Mouse (Mus musculus): ENCODE results near the gene Apobec4. TPM values are rescaled to one million over a fixed set of nuclear protein-coding genes. Genes with fewer than 3 reads are reported as not detected.

Apobec4 gene
- polyA plus RNA-seq, 1 experiment from 2014 or later, result not detected

DNA sequence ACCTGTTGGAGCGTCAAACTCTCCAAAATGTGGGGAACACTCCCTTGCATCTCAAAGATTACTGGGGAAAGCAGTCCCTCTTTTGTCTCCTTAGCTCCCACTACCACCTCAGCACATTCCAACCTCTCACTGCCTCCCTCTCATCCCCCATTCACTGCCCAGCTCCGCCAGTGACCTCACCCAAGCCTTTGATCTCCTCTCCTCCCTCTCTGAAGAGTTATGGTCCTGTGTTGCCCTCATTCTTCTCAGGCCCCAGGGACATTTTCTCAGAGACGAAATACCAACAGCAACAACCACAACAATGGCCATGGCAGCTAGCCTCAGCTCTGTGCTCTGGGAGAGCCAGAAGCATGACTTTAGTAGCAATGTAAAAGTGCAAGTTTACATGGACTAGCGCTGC, 40.9 kb downstream of the Apobec4 start:
- peak overlapping the region; percentile 77 for H3K27ac ChIP-seq (replicated peaks)
- H3K36me3 ChIP-seq, result no peaks in the 10 kb centered on the region
- ATAC-seq (ENCODE audit: extremely low read depth, insufficient number of reproducible peaks, low FRiP score, low TSS enrichment), result no peak
- peak overlapping the region; percentile 39 for H3K4me2 ChIP-seq
- no peaks in the 10 kb centered on the region for H3K9me3 ChIP-seq
- 21% methylated on average over 4 of the region's 4 CpGs for WGBS
- H3K9ac ChIP-seq, result no peak overlapping the region
- peaks cover 37% of the 10 kb centered on the region for H3K4me1 ChIP-seq
- H3K4me3 ChIP-seq, result no peak overlapping the region
- H3K27me3 ChIP-seq (replicated peaks), result no peaks in the 10 kb centered on the region

DNA sequence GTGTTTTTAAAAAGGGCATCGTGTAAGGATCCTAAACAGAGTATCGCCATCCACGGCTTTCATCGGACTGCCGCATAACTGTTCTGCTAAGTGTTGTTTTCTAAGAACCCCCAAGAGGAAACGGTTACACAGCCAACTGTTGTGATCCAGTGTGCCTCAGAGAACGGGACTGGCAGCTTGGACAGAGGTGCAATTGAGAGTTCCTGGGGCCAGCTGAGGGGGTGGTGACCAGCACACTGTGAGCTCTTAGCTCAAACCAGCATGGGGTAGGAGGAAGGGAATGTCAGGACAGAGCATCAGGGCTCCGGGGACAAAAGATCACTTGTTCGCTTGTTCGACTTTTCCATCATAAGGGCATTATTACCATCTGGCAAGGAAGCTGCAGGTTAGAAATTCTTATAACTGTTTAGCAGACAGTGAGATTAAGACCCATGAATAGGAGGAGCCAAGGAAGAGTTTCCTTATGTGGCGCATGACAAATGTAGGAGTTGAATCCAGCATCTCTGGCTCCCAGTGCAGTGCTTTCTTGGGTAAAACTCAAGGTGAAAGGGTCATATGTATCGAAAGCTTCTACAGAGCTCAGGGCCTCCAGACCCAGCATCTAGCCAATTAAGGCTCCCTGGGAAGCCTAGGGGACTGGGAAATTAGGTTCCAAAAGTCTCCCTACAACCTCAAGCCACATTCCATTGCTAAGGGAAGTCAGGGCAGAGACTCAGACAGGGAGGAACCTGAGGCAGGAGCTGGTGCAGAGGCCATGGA, 42.6 kb downstream of the Apobec4 start:
- peaks cover 41% of the 10 kb centered on the region for H3K4me1 ChIP-seq
- ATAC-seq (ENCODE audit: extremely low read depth, insufficient number of reproducible peaks, low FRiP score, low TSS enrichment), result no peak
- H3K4me3 ChIP-seq, result no peak overlapping the region
- no peaks in the 10 kb centered on the region for H3K9me3 ChIP-seq
- no peaks in the 10 kb centered on the region for H3K27me3 ChIP-seq (replicated peaks)
- 58% methylated on average over 12 of the region's 12 CpGs for WGBS
- no peak overlapping the region for H3K9ac ChIP-seq
- no peaks in the 10 kb centered on the region for H3K36me3 ChIP-seq
- peak overlapping the region; percentile 32; the same call in 1 of the 2 replicates for H3K27ac ChIP-seq (replicated peaks)
- no peak overlapping the region for H3K4me2 ChIP-seq

GRCm38 (mm10) chr1:152793495-152794130, 43.3 kb downstream of the Apobec4 start:
- Histone ChIP-seq H3K9me3 (no peaks in the 10 kb centered on the region), H3K4me3 (no peak overlapping the region), H3K27ac (replicated peaks) (0 out of 2 replicates have a peak overlapping the region, but pooled peaks have one; percentile 32), H3K36me3 (no peaks in the 10 kb centered on the region), H3K4me2 (no peak overlapping the region), H3K9ac (no peak overlapping the region), H3K27me3 (replicated peaks) (no peaks in the 10 kb centered on the region), H3K4me1 (peaks cover 41% of the 10 kb centered on the region)
- no peak for ATAC-seq (ENCODE audit: extremely low read depth, insufficient number of reproducible peaks, low FRiP score, low TSS enrichment)
- 66% methylated on average over 6 of the region's 6 CpGs for WGBS

DNA sequence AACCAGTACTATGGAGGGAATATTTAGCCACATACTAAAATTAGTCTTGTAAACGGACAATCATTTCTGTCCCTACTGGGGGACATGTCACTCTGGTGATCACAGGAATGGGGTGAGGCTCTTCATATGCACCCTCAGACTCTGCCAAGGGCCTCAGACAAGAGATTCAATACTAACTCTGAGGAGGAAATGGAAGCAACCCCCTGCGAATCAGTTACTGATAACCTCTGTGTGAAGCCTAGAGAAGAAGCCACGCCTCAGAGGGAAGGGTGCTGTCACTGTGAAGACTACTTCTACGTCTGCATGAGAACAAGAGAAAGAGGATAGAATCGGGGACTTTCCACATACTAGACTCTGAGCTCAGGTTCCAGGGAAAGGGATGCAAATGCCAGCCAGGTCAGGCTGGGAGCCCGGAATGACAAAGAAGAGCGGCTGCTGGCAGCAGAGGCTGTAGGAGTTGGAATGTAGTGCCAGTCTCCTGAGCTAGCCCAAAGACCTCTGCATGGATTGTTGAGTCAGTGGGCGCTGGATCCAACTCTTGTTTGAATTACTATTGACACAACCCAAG, 45.4 kb downstream of the Apobec4 start:
- no peaks in the 10 kb centered on the region for H3K36me3 ChIP-seq
- H3K27ac ChIP-seq (replicated peaks), result no peak overlapping the region
- no peak overlapping the region for H3K4me2 ChIP-seq
- no peaks in the 10 kb centered on the region for H3K27me3 ChIP-seq (replicated peaks)
- H3K4me3 ChIP-seq, result no peak overlapping the region
- 51% methylated on average over 8 of the region's 8 CpGs for WGBS
- peaks cover 45% of the 10 kb centered on the region for H3K4me1 ChIP-seq
- no peaks in the 10 kb centered on the region for H3K9me3 ChIP-seq
- H3K9ac ChIP-seq, result no peak overlapping the region
- ATAC-seq (ENCODE audit: extremely low read depth, insufficient number of reproducible peaks, low FRiP score, low TSS enrichment), result no peak

GRCm38 (mm10) chr1:152796683-152797263, 46.4 kb downstream of the Apobec4 start:
- Histone ChIP-seq H3K27ac (replicated peaks) (no peak overlapping the region), H3K9me3 (no peaks in the 10 kb centered on the region), H3K27me3 (replicated peaks) (no peaks in the 10 kb centered on the region), H3K4me1 (peaks cover 36% of the 10 kb centered on the region), H3K4me2 (no peak overlapping the region), H3K36me3 (no peaks in the 10 kb centered on the region), H3K4me3 (no peak overlapping the region), H3K9ac (no peak overlapping the region)
- 74% methylated on average over 8 of the region's 8 CpGs for WGBS
- no peak for ATAC-seq (ENCODE audit: extremely low read depth, insufficient number of reproducible peaks, low FRiP score, low TSS enrichment)

DNA sequence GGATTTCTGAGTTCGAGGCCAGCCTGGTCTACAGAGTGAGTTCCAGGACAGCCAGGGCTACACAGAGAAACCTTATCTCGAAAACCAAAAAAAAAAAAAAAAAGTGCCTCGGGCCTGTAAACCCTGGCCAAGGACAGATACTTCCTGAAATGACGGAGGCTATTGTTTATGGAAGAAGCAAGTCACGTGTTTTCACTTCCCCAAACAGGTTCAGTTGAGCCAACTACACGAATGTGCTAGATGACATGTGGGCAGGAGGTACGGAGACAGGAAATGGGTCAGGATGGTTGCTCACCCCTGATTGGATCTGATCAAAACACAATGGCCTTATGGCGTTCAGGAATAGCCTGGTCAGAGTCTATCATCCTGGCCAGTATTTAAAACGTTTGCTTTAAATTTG, 47.8 kb downstream of the Apobec4 start:
- ATAC-seq (ENCODE audit: extremely low read depth, insufficient number of reproducible peaks, low FRiP score, low TSS enrichment), result no peak
- no peaks in the 10 kb centered on the region for H3K36me3 ChIP-seq
- peak overlapping the region; percentile 29; the same call in 1 of the 2 replicates for H3K27ac ChIP-seq (replicated peaks)
- WGBS, result 63% methylated on average over 9 of the region's 9 CpGs
- H3K9me3 ChIP-seq, result no peaks in the 10 kb centered on the region
- no peak overlapping the region for H3K4me3 ChIP-seq
- H3K9ac ChIP-seq, result no peak overlapping the region
- H3K4me2 ChIP-seq, result no peak overlapping the region
- H3K4me1 ChIP-seq, result peaks cover 28% of the 10 kb centered on the region
- no peaks in the 10 kb centered on the region for H3K27me3 ChIP-seq (replicated peaks)

DNA sequence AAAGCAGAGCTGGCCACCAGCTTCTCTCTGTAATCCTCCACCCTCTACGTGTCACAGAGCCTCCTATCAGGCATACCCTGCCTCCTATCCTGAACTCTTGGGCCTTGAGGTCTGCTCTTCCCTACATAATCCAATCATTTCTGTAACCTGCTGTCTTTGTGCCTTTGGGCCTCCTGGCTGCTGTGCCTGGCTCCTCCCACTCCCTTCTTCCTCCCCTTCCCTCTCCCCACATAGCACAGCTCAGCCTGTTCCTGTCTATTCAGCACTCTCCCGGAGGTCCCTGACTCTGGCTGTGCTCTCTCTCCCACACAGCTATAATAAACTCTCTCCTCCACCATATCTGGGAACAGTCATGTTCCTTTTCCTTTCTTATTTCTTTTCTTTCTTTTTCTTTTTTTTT, 49.5 kb downstream of the Apobec4 start, which contains the start of gene Ncf2:
Gene Ncf2, plus strand, starts transcription at position 298 of the 400 bp plus-strand sequence.
- H3K36me3 ChIP-seq, result no peaks in the 10 kb centered on the region
- H3K27ac ChIP-seq (replicated peaks), result peak within 1 kb of the TSS; percentile 73
- WGBS, result 9% methylated on average over 2 of the region's 2 CpGs
- H3K4me2 ChIP-seq, result peak within 1 kb of the TSS; percentile 21
- ATAC-seq (ENCODE audit: extremely low read depth, insufficient number of reproducible peaks, low FRiP score, low TSS enrichment), result no peak
- H3K9ac ChIP-seq, result 0 out of 2 replicates have a peak within 1 kb of the TSS, but pooled peaks have one; percentile 33
- H3K4me3 ChIP-seq, result no peak within 1 kb of the TSS
- H3K27me3 ChIP-seq (replicated peaks), result no peaks in the 10 kb centered on the region
- H3K9me3 ChIP-seq, result no peaks in the 10 kb centered on the region
- H3K4me1 ChIP-seq, result peaks cover 21% of the 10 kb centered on the region

- Histone ChIP-seq H3K9me3 (no peaks in the 10 kb centered on the region), H3K27me3 (replicated peaks) (no peaks in the 10 kb centered on the region), H3K9ac (no peak overlapping the region), H3K27ac (replicated peaks) (peak overlapping the region; percentile 73), H3K4me3 (no peak overlapping the region), H3K4me2 (no peak overlapping the region), H3K36me3 (no peaks in the 10 kb centered on the region), H3K4me1 (peaks cover 19% of the 10 kb centered on the region)
- WGBS, result 70% methylated on average over 13 of the region's 13 CpGs
- ATAC-seq (ENCODE audit: extremely low read depth, insufficient number of reproducible peaks, low FRiP score, low TSS enrichment), result no peak
These were observed 50.4 kb downstream of the Apobec4 start for GRCm38 (mm10) chr1:152800633-152801176.

GRCm38 (mm10) chr1:152804907-152805306, 54.6 kb downstream of the Apobec4 start:
- 71% methylated on average over 6 of the region's 6 CpGs for WGBS
- Histone ChIP-seq H3K36me3 (no peaks in the 10 kb centered on the region), H3K4me2 (no peak overlapping the region), H3K9me3 (no peaks in the 10 kb centered on the region), H3K27ac (replicated peaks) (no peak overlapping the region), H3K9ac (no peak overlapping the region), H3K4me3 (no peak overlapping the region), H3K27me3 (replicated peaks) (no peaks in the 10 kb centered on the region), H3K4me1 (peaks cover 8% of the 10 kb centered on the region)
- no peak for ATAC-seq (ENCODE audit: extremely low read depth, insufficient number of reproducible peaks, low FRiP score, low TSS enrichment)
